Mouse (Mus musculus) myocyte (in vitro differentiated cells): ENCODE measurements around the gene 3110082I17Rik.

Experiments
- CEBPB ChIP-seq: IDR thresholded peaks from 2 replicates; pipeline ENCODE4 v1.6.1; 2011; ENCODE audit warnings: mild to moderate bottlenecking, moderate library complexity; ENCODE audit not compliant: poor library complexity, insufficient read depth, severe bottlenecking
- MAX ChIP-seq: IDR thresholded peaks from one replicate; pipeline ENCODE4 v1.6.1; 2011; ENCODE audit warnings: low read depth, mild to moderate bottlenecking, control low read depth
- MYOD1 ChIP-seq, 3 experiments: IDR thresholded peaks; one replicate each; pipeline ENCODE4 v1.6.1; 2011; ENCODE audit warnings: control low read depth in 2 of 3, low read depth in 2 of 3, mild to moderate bottlenecking in 2 of 3, moderate library complexity in 1 of 3; ENCODE audit not compliant: insufficient read length in 2 of 3, control insufficient read depth in 1 of 3
- MYOG ChIP-seq, 3 experiments: IDR thresholded peaks; one replicate each; pipeline ENCODE4 v1.6.1; 2011; ENCODE audit warnings: control low read depth in 2 of 3, low read depth in 2 of 3, mild to moderate bottlenecking in 2 of 3; ENCODE audit not compliant: insufficient read length in 2 of 3, control insufficient read depth in 1 of 3, insufficient read depth in 1 of 3
- POLR2A ChIP-seq: IDR thresholded peaks from one replicate; pipeline ENCODE4 v1.6.1; 2011; ENCODE audit warnings: low read depth, mild to moderate bottlenecking, control low read depth, moderate library complexity; ENCODE audit not compliant: insufficient read length
- POLR2AphosphoS2 ChIP-seq: IDR thresholded peaks from one replicate; pipeline ENCODE4 v1.6.1; 2011; ENCODE audit warnings: low read depth, control low read depth; ENCODE audit not compliant: insufficient read length
- REST ChIP-seq: IDR thresholded peaks from one replicate; pipeline ENCODE4 v1.6.1; 2011; ENCODE audit warnings: mild to moderate bottlenecking, control low read depth, moderate library complexity; ENCODE audit not compliant: insufficient read depth, insufficient read length
- SRF ChIP-seq: IDR thresholded peaks from one replicate; pipeline ENCODE4 v1.6.1; 2011; ENCODE audit warnings: low read depth; ENCODE audit not compliant: control insufficient read depth, insufficient read length
- TCF12 ChIP-seq: IDR thresholded peaks from one replicate; pipeline ENCODE4 v1.6.1; 2011; ENCODE audit warnings: mild to moderate bottlenecking, control low read depth; ENCODE audit not compliant: poor library complexity, insufficient read depth, severe bottlenecking
- USF1 ChIP-seq: IDR thresholded peaks from one replicate; pipeline ENCODE4 v1.6.1; 2011; ENCODE audit warnings: low read depth, mild to moderate bottlenecking, control low read depth, moderate library complexity

DNA sequence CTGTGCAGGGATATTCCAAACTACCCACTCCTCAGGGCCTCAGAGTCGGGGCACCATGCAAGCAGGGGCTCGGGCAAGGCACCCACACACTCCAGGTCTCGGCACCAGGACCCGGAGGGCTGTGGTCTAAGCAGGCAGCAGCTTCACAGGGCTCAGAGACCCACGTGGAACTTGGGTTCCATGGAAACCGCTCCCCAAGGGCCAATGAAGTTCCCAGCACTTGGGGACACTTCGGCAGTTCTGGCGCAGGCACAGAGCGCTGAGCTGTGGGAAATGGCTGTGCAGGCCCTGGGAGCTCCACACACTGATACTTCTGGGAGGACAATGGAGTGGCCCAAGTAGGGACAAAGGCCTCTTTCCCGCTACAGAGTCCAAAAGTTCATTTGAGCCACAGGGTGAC, 7.3 kb downstream of the 3110082I17Rik start:
- no peak for TF ChIP-seq POLR2A
- TF ChIP-seq POLR2AphosphoS2: no peak
- TF ChIP-seq MAX: no peak
- TF ChIP-seq REST: no peak
- no peak for TF ChIP-seq CEBPB
- TF ChIP-seq MYOG (IDR thresholded peaks at IDR 0.05; ENCODE audit: control insufficient read depth in 1 of 3, insufficient read depth in 1 of 3, insufficient read length in 2 of 3, low read depth in 2 of 3): no peak
- no peak for TF ChIP-seq TCF12
- TF ChIP-seq SRF: no peak
- no peak for TF ChIP-seq USF1
- no peak for TF ChIP-seq MYOD1 (IDR thresholded peaks at IDR 0.05; ENCODE audit: control insufficient read depth in 1 of 3, insufficient read length in 2 of 3, low read depth in 2 of 3)
